Mouse (Mus musculus) forebrain, embryonic 10.5 days (tissue): ENCODE measurements around the gene Melk. TPM values are rescaled to one million over a fixed set of nuclear protein-coding genes. Genes with fewer than 3 reads are reported as not detected.

Experiments used
- DNase-seq: peaks from one replicate; pipeline ENCODE4 v3.0.0-alpha.2; 2017; ENCODE audit warnings: low spot score; ENCODE audit errors: extremely low spot score
- H3K27ac ChIP-seq: fragments of 300-500 bp; sonication (generic); 2 replicates; pipeline ENCODE4 v1.5.1; 2016; ENCODE audit warnings: mild to moderate bottlenecking
- H3K27me3 ChIP-seq: fragments of 300-500 bp; sonication (generic); 2 replicates; pipeline ENCODE4 v1.6.1; 2016; ENCODE audit warnings: mild to moderate bottlenecking; ENCODE audit not compliant: poor library complexity, severe bottlenecking
- H3K36me3 ChIP-seq: fragments of 300-500 bp; sonication (generic); replicated peaks from 2 replicates; pipeline ENCODE4 v1.6.1; 2016; ENCODE audit warnings: mild to moderate bottlenecking, moderate library complexity
- H3K4me1 ChIP-seq: fragments of 300-500 bp; sonication (generic); 2 replicates; pipeline ENCODE4 v1.6.1; 2016
- H3K4me3 ChIP-seq: fragments of 300-500 bp; sonication (generic); 2 replicates; pipeline ENCODE4 v1.5.1; 2016; ENCODE audit warnings: mild to moderate bottlenecking, moderate library complexity
- H3K9me3 ChIP-seq: fragments of 300-500 bp; sonication (generic); 2 replicates; pipeline ENCODE4 v1.6.1; 2016; ENCODE audit warnings: mild to moderate bottlenecking, moderate library complexity
- WGBS: fragments of 180-500 bp; shearing (Covaris S2); methylation state at CpG from one replicate; pipeline ENCODE4 v1.1.7; 2016; 5-methylcytosine and 5-hydroxymethylcytosine counted together
- polyA plus RNA-seq: library from polyadenylated mRNA; unstranded; fragments of >200 nt; fragmentation: Nextera tagmentation; extraction: Ambion mirVana; gene quantifications from 2 replicates; pipeline ENCODE4 v1.2.1, GENCODE M21; 2016

Melk gene
- polyA plus RNA-seq: 82.4 and 83.0 TPM in 2 replicates

- under 1% methylated on average over 41 of the region's 41 CpGs for WGBS
- Histone ChIP-seq H3K27ac (peak within 1 kb of the TSS; percentile 93), H3K4me3 (peak within 1 kb of the TSS; percentile 70), H3K27me3 (no peaks in the 10 kb centered on the region), H3K4me1 (peaks cover 19% of the 10 kb centered on the region), H3K36me3 (peaks cover 31% of the 10 kb centered on the region), H3K9me3 (no peaks in the 10 kb centered on the region)
- peak; percentile 91 for DNase-seq
These were observed at the start of gene Melk for GRCm38 (mm10) chr4:44300781-44301750. TSS of gene Melk (plus strand) at chr4:44300876.

- 85% methylated on average over 5 of the region's 5 CpGs for WGBS
- peaks cover 11% of the 10 kb centered on the region for H3K27me3 ChIP-seq
- no peak for DNase-seq
- H3K36me3 ChIP-seq: no peaks in the 10 kb centered on the region
- no peaks in the 10 kb centered on the region for H3K9me3 ChIP-seq
- peaks cover 50% of the 10 kb centered on the region for H3K4me1 ChIP-seq
- no peak overlapping the region for H3K4me3 ChIP-seq
- no peak overlapping the region for H3K27ac ChIP-seq
These were observed 49.2 kb upstream of the Melk start for GRCm38 (mm10) chr4:44251521-44251920.

GRCm38 (mm10) chr4:44251966-44252916, 48.4 kb upstream of the Melk start:
- WGBS: 9% methylated on average over 13 of the region's 13 CpGs
- Histone ChIP-seq H3K36me3 (no peaks in the 10 kb centered on the region), H3K27ac (no peak overlapping the region), H3K4me1 (peaks cover 45% of the 10 kb centered on the region), H3K27me3 (peaks cover 11% of the 10 kb centered on the region), H3K9me3 (no peaks in the 10 kb centered on the region), H3K4me3 (peak overlapping the region; percentile 29)
- DNase-seq: no peak

- WGBS: 14% methylated on average over 6 of the region's 6 CpGs
- peak overlapping the region; percentile 29 for H3K4me3 ChIP-seq
These were observed 47.5 kb upstream of the Melk start for GRCm38 (mm10) chr4:44253191-44253590.

GRCm38 (mm10) chr4:44254579-44254978, 46.1 kb upstream of the Melk start:
- H3K4me1 ChIP-seq: peaks cover 27% of the 10 kb centered on the region
- H3K4me3 ChIP-seq: no peak overlapping the region
- H3K9me3 ChIP-seq: no peaks in the 10 kb centered on the region
- 82% methylated on average over 5 of the region's 5 CpGs for WGBS
- no peaks in the 10 kb centered on the region for H3K36me3 ChIP-seq
- H3K27me3 ChIP-seq: peaks cover 11% of the 10 kb centered on the region
- no peak overlapping the region for H3K27ac ChIP-seq
- no peak for DNase-seq

More at GRCm38 (mm10) chr4:44253191-44253590, 47.5 kb upstream of the Melk start:
- no peak for DNase-seq
- Histone ChIP-seq H3K27ac (no peak overlapping the region), H3K36me3 (no peaks in the 10 kb centered on the region), H3K9me3 (no peaks in the 10 kb centered on the region), H3K4me1 (peaks cover 35% of the 10 kb centered on the region), H3K27me3 (peaks cover 11% of the 10 kb centered on the region)

GRCm38 (mm10) chr4:44259126-44259525, 41.5 kb upstream of the Melk start:
- H3K36me3 ChIP-seq: no peaks in the 10 kb centered on the region

GRCm38 (mm10) chr4:44260244-44260643, 40.4 kb upstream of the Melk start:
- 0 out of 2 replicates have a peak, but pooled peaks cover 3% of the 10 kb centered on the region for H3K4me1 ChIP-seq
- H3K9me3 ChIP-seq: no peaks in the 10 kb centered on the region
- no peak overlapping the region for H3K4me3 ChIP-seq
- H3K27ac ChIP-seq: no peak overlapping the region
- peak; percentile 53 for DNase-seq
- no peaks in the 10 kb centered on the region for H3K36me3 ChIP-seq
- WGBS: 5% methylated on average over 10 of the region's 10 CpGs
- no peaks in the 10 kb centered on the region for H3K27me3 ChIP-seq

More at GRCm38 (mm10) chr4:44259126-44259525, 41.5 kb upstream of the Melk start:
- Histone ChIP-seq H3K4me1 (0 out of 2 replicates have a peak, but pooled peaks cover 3% of the 10 kb centered on the region), H3K4me3 (no peak overlapping the region), H3K27me3 (no peaks in the 10 kb centered on the region), H3K9me3 (no peaks in the 10 kb centered on the region), H3K27ac (no peak overlapping the region)
- WGBS: 91% methylated on average over 4 of the region's 4 CpGs
- DNase-seq: no peak

GRCm38 (mm10) chr4:44265500-44265899, 35.2 kb upstream of the Melk start:
- H3K4me3 ChIP-seq: no peak overlapping the region
- no peak overlapping the region for H3K27ac ChIP-seq
- 89% methylated on average over 3 of the region's 3 CpGs for WGBS
- H3K9me3 ChIP-seq: no peaks in the 10 kb centered on the region
- no peaks in the 10 kb centered on the region for H3K27me3 ChIP-seq
- H3K4me1 ChIP-seq: no peaks in the 10 kb centered on the region
- DNase-seq: no peak
- H3K36me3 ChIP-seq: no peaks in the 10 kb centered on the region

- no peaks in the 10 kb centered on the region for H3K4me1 ChIP-seq
- DNase-seq: no peak
- WGBS: 89% methylated on average over 6 of the region's 6 CpGs
- H3K9me3 ChIP-seq: no peaks in the 10 kb centered on the region
- no peaks in the 10 kb centered on the region for H3K36me3 ChIP-seq
- H3K27me3 ChIP-seq: no peaks in the 10 kb centered on the region
- no peak overlapping the region for H3K4me3 ChIP-seq
- no peak overlapping the region for H3K27ac ChIP-seq
These were observed 33.2 kb upstream of the Melk start for GRCm38 (mm10) chr4:44267437-44267836.

GRCm38 (mm10) chr4:44269376-44269817, 31.3 kb upstream of the Melk start:
- WGBS: 94% methylated on average over 14 of the region's 14 CpGs
- Histone ChIP-seq H3K4me3 (no peak overlapping the region), H3K36me3 (no peaks in the 10 kb centered on the region), H3K9me3 (no peaks in the 10 kb centered on the region), H3K4me1 (no peaks in the 10 kb centered on the region), H3K27ac (no peak overlapping the region), H3K27me3 (no peaks in the 10 kb centered on the region)
- no peak for DNase-seq

GRCm38 (mm10) chr4:44271134-44271533, 29.5 kb upstream of the Melk start:
- Histone ChIP-seq H3K4me3 (no peak overlapping the region), H3K9me3 (no peaks in the 10 kb centered on the region), H3K36me3 (no peaks in the 10 kb centered on the region), H3K27me3 (no peaks in the 10 kb centered on the region), H3K27ac (no peak overlapping the region), H3K4me1 (no peaks in the 10 kb centered on the region)
- 77% methylated on average over 5 of the region's 5 CpGs for WGBS
- no peak for DNase-seq

- Histone ChIP-seq H3K9me3 (no peaks in the 10 kb centered on the region), H3K27me3 (no peaks in the 10 kb centered on the region), H3K4me1 (no peaks in the 10 kb centered on the region), H3K36me3 (no peaks in the 10 kb centered on the region), H3K4me3 (no peak overlapping the region), H3K27ac (no peak overlapping the region)
- no peak for DNase-seq
- WGBS: 86% methylated on average over 7 of the region's 7 CpGs
These were observed 18.9 kb upstream of the Melk start for GRCm38 (mm10) chr4:44281597-44282265.
